Mouse (Mus musculus): ENCODE data around the gene Pin1.

DNA sequence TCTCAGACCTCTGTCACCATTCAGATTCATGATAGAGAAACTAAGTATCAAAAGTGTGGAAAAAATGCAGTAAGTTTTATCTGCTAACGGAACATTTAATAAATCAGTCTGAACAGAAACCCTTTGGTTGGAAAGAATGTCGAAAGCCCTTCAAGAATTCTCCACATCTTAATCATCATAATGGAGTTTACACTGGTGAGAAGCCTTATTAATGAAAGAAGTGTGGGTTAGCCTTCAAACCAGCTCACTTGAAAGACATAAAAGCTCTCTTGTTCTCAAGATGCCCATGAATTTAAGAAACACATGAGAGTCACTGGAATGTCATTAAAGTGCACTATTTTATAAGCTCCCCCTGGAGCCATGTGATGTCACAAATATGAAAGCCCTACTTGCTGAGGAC lies 35.2 kb upstream of the Pin1 start:
- TF ChIP-seq POLR2A (IDR thresholded peaks at IDR 0.05; ENCODE audit: control insufficient read depth, extremely low read depth, insufficient read depth, low read length, poor library complexity): no peak
- TF ChIP-seq CTCF (IDR thresholded peaks at IDR 0.05; ENCODE audit: borderline replicate concordance, control insufficient read depth, extremely low read depth, insufficient read depth, low read length, poor library complexity): no peak

All from thymus, adult 2 months (tissue).